Mouse (Mus musculus): ENCODE results near the gene Pigq.

DNA sequence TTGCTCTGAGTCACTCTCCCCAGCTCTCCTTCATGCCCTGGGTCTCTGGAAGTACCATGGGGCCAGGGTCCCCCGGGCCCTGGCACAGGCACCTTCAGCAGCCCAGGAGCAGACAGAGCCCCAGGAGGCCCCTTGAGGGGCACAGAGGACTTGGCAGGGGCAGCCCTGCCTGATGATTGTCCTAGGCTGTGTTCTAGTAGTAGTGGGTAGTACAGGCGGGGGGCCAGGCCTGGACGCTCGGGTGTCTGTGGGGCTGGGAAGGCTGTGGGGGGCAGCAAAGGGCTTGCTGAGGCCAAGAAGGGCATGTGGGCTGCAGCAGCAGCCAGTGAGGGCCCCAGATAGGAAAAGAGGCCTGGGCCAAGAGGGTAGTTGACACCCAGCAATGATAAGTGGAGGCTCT lies 2.8 kb upstream of the Pigq start:
- TF ChIP-seq CTCF (IDR thresholded peaks at IDR 0.05; ENCODE audit: low read depth, low read length): no peak
- TF ChIP-seq POLR2AphosphoS5 (IDR thresholded peaks at IDR 0.05; ENCODE audit: insufficient replicate concordance, low read depth, low read length): no peak
- no peak for TF ChIP-seq GATA1 (IDR thresholded peaks at IDR 0.05; ENCODE audit: borderline replicate concordance, low read length)
